Mouse (Mus musculus) cerebellum, adult (tissue): ENCODE measurements around the gene Fitm1.

ENCODE experiments used
- ATAC-seq: cut with Nextera tagmentation; 2 replicates; pipeline ENCODE4 v1.9.2; 2017; ENCODE audit warnings: mild to moderate bottlenecking, moderate library complexity, mixed read lengths; ENCODE audit not compliant: insufficient number of reproducible peaks, low FRiP score, low TSS enrichment

Gene Fitm1

DNA sequence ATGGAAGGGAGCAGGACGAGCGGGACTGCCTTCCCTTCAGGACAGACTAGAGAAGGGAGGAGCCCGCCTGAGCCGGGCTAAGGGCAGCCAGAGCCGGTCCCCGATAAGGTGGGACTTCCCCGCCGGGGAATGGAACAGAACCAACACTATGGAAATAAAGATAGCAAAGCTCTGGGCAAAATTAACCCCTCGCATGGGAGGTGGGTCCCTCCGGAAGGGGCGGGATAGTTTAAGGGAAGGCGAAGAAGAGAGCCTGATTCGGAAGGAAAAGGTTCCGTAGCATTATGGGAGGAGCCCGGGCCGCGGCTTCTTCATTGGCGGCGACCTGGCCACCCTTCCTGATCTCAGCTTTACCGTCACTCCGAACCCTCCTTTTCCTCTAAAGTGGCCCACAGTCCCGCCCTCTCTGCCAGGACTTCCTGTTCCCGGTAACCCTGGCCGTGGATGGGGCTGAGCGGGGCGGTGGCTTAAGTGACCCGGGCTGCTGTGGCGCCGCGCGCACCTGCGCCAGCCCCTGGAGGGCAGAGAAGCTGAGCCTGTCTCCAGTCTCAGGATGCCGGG, 16.0 kb downstream of the Fitm1 start, which contains the start of gene Rnf31:
Gene Rnf31 (plus strand): TSS at position 378 of the 561 bp plus-strand sequence.
- ATAC-seq = peak; percentile 91

DNA sequence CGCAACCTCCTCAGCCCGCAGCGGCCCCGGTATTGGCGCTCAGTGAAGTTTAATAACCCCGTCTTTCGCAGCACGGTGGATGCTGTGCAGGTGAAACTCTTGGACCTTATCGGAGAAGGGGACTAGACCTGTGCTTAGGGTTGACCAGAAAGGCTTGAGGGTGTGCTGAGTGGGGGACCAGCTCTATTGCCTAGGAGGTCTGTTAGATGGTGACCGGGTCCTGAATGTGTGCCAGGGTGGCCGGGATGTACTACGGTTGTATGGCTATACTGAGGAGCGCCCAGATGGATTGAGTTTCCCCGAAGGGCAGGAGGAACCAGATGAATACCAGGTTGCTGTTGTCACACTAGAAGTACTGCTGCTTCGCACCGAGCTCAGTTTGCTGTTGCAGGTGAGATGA, 16.8 kb downstream of the Fitm1 start:
- ATAC-seq = no peak

DNA sequence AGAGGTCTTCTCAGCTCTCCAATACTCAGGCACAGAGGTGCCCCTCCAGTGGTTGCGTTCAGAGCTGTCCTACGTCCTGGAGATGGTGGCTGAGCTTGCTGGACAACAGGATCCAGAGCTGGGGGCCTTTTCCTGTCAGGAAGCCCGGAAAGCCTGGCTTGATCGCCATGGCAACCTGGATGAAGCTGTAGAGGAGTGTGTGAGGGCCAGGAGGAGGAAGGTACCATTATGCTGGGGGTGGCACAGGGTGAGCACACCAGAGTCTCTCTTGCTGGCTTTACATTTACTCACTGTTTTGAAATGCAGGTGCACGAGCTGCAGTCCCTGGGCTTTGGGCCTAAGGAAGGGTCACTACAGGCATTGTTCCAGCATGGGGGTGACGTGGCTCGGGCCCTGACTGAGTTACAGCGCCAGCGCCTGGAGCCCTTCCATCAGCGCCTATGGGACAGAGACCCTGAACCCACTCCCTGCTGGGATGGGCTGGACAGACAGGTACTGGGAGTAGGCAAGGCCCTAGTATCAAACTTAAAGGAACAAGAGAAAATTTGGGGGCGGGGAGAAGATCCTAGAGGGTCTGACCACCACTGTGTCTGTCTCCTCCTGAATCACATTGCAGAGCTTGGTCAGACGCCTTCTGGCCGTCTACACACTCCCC, 20.7 kb downstream of the Fitm1 start:
- ATAC-seq = no peak

DNA sequence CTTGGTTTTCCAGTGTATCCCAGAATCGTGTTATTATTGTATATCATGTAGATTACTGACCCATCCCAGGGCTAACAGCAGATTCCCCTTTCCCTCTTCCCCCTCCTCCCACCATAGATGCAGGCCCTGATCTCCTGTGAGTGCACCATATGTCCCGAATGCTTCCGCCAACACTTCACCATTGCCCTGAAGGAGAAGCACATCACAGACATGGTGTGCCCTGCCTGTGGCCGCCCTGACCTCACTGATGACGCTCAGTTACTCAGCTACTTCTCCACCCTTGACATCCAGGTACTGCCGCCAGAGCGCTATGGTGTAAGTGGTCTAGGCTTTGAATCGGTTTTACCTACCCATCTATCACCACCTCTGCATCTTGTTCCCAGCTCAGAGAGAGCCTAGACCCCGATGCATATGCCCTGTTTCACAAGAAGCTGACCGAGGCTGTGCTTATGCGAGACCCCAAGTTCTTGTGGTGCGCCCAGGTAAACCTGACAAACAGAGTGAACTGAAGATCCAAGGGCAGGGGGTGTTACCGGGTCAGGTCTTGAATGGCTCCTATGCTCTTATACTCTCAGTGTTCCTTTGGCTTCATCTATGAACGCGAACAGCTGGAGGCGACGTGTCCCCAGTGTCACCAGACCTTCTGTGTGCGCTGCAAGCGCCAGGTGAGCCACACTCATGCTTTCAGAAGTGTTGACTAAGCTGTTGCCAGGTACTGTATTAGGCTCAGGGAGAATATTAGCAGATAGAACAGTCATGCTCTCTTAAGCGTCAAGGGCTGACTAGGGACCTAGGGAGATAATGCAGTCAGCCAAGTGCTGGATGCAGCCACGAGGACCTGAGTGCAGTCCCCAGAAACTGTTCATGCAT, 23.3 kb downstream of the Fitm1 start:
- no peak for ATAC-seq

DNA sequence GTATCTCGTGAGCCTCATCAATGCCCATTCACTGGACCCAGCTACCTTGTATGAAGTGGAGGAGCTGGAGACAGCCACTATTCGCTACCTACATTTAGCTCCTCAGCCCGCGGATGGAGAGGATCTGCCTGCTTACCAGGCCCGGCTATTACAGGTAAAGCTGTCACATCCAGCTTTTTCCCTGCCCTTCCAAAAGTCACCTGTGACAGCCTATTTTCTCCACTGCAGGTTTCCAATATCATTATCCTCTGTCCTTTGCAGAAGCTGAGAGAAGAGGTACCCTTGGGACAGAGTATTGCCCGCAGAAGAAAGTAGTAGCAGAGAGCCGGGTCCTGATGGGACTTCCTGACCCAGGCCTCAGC, 27.8 kb downstream of the Fitm1 start, which contains the start of gene Irf9:
Gene Irf9 (plus strand): TSS at position 301 of the 362 bp plus-strand sequence.
- ATAC-seq = no peak

DNA sequence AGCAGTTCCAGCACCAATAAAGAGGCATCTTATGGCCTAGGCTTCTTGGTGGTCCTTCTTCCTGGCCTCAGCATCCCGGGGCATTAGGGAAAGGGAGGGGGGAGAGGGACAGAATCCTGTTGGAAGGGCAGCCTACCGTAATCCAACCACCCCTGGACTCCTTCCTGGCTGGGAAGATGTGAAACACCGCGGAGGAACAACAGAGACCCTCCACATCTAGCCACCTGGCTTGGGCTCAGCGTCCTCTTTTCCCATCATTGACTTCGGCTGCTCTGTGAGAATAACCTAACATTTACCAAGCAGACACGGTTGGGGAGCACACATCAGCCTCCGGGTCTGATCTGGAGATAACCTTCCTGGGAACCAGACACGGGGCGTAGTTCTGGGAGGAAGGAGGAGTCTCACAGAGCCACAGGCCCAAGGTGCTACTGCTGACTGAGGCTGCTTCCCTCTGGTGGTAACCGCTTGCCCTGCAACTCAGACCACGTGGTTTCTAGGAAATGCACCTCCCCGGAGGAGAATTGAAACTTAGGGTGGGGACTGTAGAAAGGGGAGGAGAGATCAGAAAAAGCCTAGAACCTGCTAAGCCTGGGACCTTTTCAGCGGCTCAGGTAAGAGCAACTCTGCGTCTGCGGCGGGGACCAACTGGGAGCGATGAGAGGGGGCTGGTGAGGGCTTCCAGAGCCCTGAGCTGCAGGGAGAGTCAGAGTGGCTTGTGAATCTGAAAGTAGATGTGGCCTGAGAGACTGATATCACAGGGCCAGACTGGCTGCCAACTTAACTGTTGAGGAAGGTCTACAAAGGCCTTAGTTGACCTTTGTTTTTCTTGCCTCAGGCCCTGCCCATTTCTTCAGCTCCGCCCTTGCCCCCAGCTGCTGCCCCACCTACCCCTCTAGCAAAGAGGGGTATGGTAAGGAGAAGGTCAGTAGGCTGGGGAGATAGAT, 28.5 kb downstream of the Fitm1 start:
- ATAC-seq = peak; percentile 93

DNA sequence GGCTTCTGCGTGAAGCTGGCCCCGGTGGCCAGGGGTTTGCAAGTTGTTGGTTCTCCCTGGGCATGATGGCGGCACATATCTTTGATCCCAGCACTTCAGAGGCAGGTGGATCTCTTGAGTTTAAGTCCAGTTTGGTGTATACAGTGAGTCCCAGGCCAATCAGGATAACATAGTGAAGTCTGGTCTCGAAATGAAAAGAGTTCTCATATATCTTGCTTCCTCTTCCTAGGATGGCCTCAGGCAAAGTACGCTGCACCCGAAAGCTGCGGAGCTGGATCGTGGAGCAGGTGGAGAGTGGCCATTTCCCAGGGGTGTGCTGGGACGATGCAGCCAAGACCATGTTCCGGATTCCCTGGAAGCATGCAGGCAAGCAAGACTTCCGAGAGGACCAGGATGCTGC, 29.4 kb downstream of the Fitm1 start:
- ATAC-seq = no peak

DNA sequence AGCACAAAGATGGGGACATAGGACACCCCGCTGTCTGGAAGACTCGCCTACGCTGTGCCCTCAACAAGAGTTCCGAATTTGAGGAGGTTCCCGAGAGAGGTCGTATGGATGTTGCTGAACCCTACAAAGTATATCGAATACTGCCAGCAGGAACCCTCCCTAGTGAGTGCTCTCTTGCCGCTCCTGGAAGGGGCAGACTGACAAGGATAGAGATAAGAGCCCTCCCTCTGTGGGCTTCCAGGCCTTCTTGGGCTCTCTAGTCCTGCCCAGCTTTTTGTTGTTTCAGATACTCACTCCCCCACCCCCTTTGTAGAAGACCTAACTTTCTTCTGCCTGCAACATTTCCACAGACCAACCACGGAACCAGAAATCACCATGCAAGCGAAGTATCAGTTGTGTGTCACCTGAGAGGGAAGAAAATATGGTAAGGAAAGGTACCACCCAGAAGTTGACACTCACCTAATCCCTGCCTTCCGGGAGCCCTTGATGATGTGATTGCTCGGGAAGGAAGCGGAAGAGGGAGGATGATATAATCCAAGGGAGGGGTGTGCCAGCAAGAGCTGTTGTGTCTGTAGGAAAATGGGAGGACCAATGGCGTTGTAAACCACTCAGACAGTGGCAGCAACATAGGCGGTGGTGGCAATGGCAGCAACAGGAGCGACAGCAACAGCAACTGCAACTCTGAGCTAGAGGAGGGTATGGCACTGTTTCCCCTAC, 30.5 kb downstream of the Fitm1 start:
- ATAC-seq = no peak

DNA sequence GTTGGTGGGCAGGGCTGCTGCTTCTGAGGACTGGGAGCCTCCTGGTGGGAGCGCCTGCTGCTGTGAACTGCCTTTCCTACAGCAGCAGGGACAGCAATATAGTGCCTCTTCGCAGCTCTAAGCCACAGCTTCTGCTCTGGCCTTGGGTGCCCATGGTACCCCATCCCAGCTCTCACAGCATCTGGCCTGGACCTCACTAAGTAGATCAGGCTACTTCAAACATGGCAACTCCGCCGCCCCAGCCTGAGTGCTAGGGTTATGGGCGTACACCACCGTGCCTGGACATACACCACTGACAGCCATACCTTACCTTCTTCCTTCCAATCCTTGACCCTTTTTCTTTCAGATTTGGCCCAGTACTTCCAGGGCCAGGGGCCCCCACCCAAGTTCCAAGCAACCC, 32.9 kb downstream of the Fitm1 start:
- ATAC-seq = no peak

DNA sequence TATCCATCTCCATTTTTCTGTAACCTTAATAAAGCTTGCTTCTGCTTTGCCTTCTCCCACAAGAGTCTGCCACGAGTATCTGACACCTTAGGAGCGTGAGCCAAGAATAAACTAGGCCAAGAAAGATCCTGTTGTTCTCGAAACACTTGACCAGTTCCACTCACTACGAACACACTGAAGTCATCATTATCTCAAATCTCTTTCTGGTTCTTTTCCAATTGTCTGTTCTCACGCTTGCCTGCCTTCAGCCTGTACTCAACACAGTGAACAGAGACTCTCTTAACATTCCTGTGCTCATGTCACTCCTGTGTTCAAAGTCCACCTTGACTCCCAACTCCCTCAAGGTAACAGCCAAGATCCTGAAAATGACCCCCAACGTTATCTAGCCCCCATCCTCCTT, 37.9 kb downstream of the Fitm1 start:
- ATAC-seq = no peak

DNA sequence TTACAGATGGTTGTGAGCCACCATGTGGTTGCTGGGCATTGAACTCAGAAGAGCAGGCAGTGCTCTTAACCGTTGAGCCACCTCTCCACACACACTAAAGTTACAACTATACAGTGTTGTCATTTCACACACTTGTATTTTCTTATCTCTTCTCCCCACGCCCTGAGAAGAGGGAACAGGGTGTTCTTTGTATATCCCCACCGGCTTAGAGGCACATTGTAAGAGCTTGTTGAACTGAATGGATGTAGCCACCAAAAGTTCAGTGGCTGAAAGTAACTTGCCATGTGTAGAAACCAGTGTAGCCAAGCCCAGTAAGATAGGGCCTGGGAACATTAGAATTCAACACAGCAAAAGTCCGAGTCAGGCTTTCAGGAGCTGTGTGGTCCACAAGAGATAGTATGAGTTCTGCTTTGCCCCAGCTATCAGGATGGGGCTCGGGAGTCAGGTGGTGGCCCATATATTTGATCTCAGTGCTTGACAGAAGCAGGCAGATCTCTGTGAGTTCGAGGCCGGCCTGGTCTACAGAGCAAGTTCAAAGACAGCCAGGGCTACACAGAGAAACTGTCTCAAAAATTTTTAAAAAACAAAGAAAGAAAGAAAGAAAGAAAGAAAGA, 39.3 kb downstream of the Fitm1 start:
- no peak for ATAC-seq

DNA sequence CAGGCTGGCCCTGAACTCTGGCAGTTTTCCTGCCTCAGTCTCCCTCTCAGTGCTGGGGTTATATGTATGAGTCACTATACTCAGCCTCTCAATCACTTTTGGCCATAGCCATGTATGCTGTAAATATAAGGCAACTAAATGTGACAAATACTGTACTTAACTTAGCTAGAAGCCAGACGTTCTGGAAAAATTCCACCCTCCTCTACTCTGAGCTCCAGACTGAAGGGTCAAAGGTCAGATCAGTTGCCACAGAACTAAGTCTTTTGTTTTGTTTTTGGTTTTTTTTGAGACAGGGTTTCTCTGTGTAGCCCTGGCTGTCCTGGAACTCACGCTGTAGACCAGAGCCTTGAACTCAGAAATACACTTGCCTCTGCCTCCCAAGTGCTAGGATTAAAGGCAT, 40.5 kb downstream of the Fitm1 start:
- no peak for ATAC-seq

DNA sequence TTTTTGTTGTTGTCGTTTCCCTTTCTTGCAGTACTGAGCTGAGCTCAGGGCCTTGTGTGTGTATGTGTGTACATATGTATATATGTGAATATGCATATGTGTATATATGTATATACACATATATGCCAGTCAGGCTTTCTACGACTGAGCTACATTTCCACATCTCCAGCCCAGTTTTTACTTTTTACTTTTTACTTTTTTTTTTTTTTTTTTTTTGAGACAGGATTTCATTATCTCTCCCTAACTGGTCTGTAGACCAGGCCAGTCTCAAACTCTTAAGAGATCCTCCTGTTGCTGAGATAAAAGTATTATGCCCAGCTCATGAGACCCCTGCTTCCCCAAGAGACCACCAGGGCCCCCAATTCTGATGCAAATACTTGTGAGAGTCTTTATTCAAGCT, 41.4 kb downstream of the Fitm1 start:
- no peak for ATAC-seq

DNA sequence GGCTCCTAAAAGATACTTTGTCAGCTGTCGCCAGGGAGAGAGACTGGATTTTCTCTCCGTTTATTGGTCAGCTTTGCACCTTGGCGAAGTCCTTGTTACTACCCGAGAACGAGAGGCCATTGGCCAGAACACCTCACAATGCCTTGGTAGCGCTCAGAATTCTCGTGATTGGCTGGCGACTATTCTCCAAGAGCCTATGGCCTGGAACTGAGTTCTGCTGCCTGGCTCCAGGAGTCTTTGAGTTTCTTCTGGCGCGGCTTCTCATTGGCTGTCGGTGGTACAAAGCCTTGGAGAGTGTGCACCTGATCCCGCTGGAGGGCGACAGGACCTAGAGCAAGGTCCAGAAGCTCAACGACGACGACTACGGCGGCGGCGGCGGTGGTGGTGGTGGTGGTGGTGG, 42.4 kb downstream of the Fitm1 start, which contains the start of gene Rec8:
Gene Rec8 (plus strand): TSS at position 216 of the 400 bp plus-strand sequence.
- ATAC-seq = peak; percentile 96

DNA sequence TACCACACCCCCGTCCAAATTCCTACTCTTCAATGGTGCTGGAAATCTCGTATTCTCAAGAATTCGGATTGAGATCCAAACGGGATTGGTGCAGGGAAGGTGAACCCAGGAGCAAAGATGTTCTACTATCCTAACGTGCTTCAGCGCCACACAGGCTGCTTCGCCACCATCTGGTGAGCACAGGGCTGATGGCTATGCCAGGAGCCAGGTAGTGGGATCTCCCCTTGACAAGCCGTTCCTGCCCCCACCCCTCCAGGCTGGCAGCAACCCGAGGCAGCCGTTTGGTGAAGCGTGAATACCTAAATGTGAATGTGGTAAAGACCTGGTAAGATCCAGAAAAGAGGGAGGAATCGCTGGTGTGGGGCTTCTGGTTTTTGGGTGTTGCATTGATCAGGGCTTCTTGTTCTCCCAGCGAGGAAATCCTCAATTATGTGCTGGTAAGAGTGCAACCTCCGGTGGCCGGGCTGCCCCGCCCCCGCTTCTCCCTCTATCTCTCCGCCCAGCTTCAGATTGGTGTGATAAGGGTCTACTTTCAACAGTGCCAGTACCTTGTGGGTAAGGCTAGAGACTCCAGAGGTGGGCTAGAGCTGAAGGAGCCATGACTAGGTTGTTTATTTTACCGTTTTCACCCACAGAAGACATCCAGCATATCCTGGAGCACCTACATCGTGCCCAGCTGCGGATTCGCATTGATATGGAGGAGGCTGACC, 43.2 kb downstream of the Fitm1 start:
- ATAC-seq = no peak
